In genomic region chr1:56970740-56971141, GRCm38 (mm10) we compare ENCODE assay signal across 8 mouse cellular contexts. TPM values are rescaled to one million over a fixed set of nuclear protein-coding genes. Genes with fewer than 3 reads are reported as not detected.
DNase-seq lines count a peak whose midpoint lies in the region; ATAC-seq and TF ChIP-seq lines count a peak whose summit lies in the region.

No protein-coding gene starts in this region.

- intact Hi-C loops in left cerebral cortex, adult 2 months (cut with DNase I): loop anchor here (10.0 kb wide), 1 partner anchor 846 kb away; no protein-coding TSS in a partner anchor
- intact Hi-C loops in left cerebral cortex, postnatal 25 days (cut with DNase I): no loop called here

- 2% methylated on average over 27 of the region's 27 CpGs for WGBS in hindbrain, postnatal 0 days
- 3% methylated on average over 25 of the region's 27 CpGs for WGBS in macrophage (ENCODE audit: missing documents)

- no peak overlapping the region for H3K9ac ChIP-seq in hindbrain, postnatal 0 days (replicated peaks; ENCODE audit: low read length)

- peak overlapping the region; percentile 94 for H3K4me3 ChIP-seq in left cerebral cortex, adult 2 months
- H3K4me3 ChIP-seq in hindbrain, postnatal 0 days (ENCODE audit: low read length): peak overlapping the region; percentile 73
- peak overlapping the region; percentile 13; the same call in 1 of the 2 replicates for H3K4me3 ChIP-seq in macrophage (ENCODE audit: inconsistent target)

- no peaks in the 10 kb centered on the region for H3K9me3 ChIP-seq in hindbrain, postnatal 0 days (ENCODE audit: low read length)

- no peaks in the 10 kb centered on the region for H3K79me2 ChIP-seq in macrophage (ENCODE audit: inconsistent target)

- ATAC-seq in hindbrain, postnatal 0 days: no peak
- ATAC-seq in megakaryocyte progenitor cell, adult 5-6 weeks (replicated peaks; ENCODE audit: poor library complexity): no peak

- DNase-seq in left cerebral cortex, adult 2 months (ENCODE audit: extremely low spot score in 1 of 2, low spot score in 2 of 2): peak in 1 of 2 experiments; percentile 44
- no peak for DNase-seq in left cerebral cortex, postnatal 25 days (ENCODE audit: low spot score in 2 of 2)
- peak; percentile 63 for DNase-seq in embryo, embryonic 11 days
- DNase-seq in hindbrain, postnatal 0 days (ENCODE audit: low spot score): peak; percentile 27
- no peak for DNase-seq in MN1 (ENCODE audit: low spot score)
- no peak for DNase-seq in cerebellum, adult 11-12 months

- peaks cover 38% of the 10 kb centered on the region; the same call in 1 of the 2 replicates for H3K27me3 ChIP-seq in hindbrain, postnatal 0 days (ENCODE audit: insufficient read depth, low read length)

- H3K4me2 ChIP-seq in hindbrain, postnatal 0 days (ENCODE audit: low read depth, low read length): peak overlapping the region; percentile 85

- no peak for TF ChIP-seq CTCF in left cerebral cortex, adult 2 months (IDR thresholded peaks at IDR 0.05)
- TF ChIP-seq CTCF in hindbrain, postnatal 0 days (IDR thresholded peaks at IDR 0.05; ENCODE audit: low read depth): no peak

- H3K4me1 ChIP-seq in hindbrain, postnatal 0 days (ENCODE audit: insufficient read depth, low read length): peaks cover 3% of the 10 kb centered on the region; the same call in 1 of the 2 replicates

- H3K36me3 ChIP-seq in hindbrain, postnatal 0 days (ENCODE audit: insufficient read depth, low read length): no peaks in the 10 kb centered on the region
- H3K36me3 ChIP-seq in macrophage (ENCODE audit: inconsistent target): no peaks in the 10 kb centered on the region

- peak overlapping the region; percentile 99 for H3K27ac ChIP-seq in left cerebral cortex, adult 2 months
- no peak overlapping the region for H3K27ac ChIP-seq in hindbrain, postnatal 0 days
- no peak overlapping the region for H3K27ac ChIP-seq in macrophage

RNA-seq across cellular contexts. Expression of gene Satb2, which starts 7.7 kb away (rescaled TPM):
- 10 to 100 TPM; 80.2 to 91.0 TPM for total RNA-seq in left cerebral cortex, adult 2 months (2021)
- 10 to 100 TPM; 79.0 to 85.6 TPM for total RNA-seq in left cerebral cortex, postnatal 25 days (2021)
- total RNA-seq in hindbrain, postnatal 0 days (2014; rRNA removed): 1.7 and 3.4 TPM in 2 replicates
- polyA plus RNA-seq in hindbrain, postnatal 0 days (2015; fragmentation: Nextera tagmentation; extraction: Ambion mirVana): 1.1 TPM in 2 replicates
- total RNA-seq in macrophage (2018; cell fraction: chromatin; rRNA removed): 1 to 10 TPM in 22 of 26 experiments, under 1 TPM in 4; 0.55 to 7.8 (median 1.9) TPM
- total RNA-seq in macrophage (2018; cell fraction: cytosol; rRNA removed): 1 to 10 TPM in 3 of 26 experiments, under 1 TPM in 23; 0.24 to 1.3 (median 0.59) TPM
- total RNA-seq in macrophage (2018; cell fraction: nucleus; rRNA removed): 1 to 10 TPM in 15 of 26 experiments, under 1 TPM in 11; 0.29 to 4.8 (median 1.2) TPM
- polyA plus RNA-seq in macrophage (2018): 0.40 to 0.72 TPM (median 0.54 TPM) in 3 replicates
- total RNA-seq in megakaryocyte progenitor cell, adult 5-6 weeks (2015): 0.89 and 1.9 TPM in 2 replicates
- total RNA-seq in megakaryocyte progenitor cell, adult 5-6 weeks (2017): 0.62 and 0.64 TPM in 2 replicates

Comparison
In these comparisons a context has a peak if more than half of its experiments do, and no peak if none do; other contexts are left out.
1. DNase-seq: peak in embryo, embryonic 11 days (single experiment) and hindbrain, postnatal 0 days (single experiment); none in left cerebral cortex, postnatal 25 days (0 of 2), MN1 (single experiment) and cerebellum, adult 11-12 months (single experiment).
2. H3K4me3 ChIP-seq: peak in every context shown above with its lines; median percentile 94 in left cerebral cortex, adult 2 months; 73 in hindbrain, postnatal 0 days; 13 in macrophage.
3. RNA of gene Satb2, which starts 7.7 kb away (total RNA-seq): 80.2 to 91.0 TPM in left cerebral cortex, adult 2 months and 79.0 to 85.6 TPM in left cerebral cortex, postnatal 25 days; 1.7 to 3.4 TPM in hindbrain, postnatal 0 days and 0.62 to 1.9 TPM in megakaryocyte progenitor cell, adult 5-6 weeks; every median in the first group is over 10 times any median in the second.